Mouse (Mus musculus): ENCODE data around the gene Saysd1. TPM values are rescaled to one million over a fixed set of nuclear protein-coding genes. Genes with fewer than 3 reads are reported as not detected.
A peak's percentile ranks its signal among the peaks of the same experiment; 100 is the strongest.

Gene Saysd1
- polyA plus RNA-seq, 1 experiment from 2014 or later: 14.9 TPM

- no peak overlapping the region; the same call in 1 of the 2 replicates for H3K4me2 ChIP-seq (replicated peaks; ENCODE audit: low read depth, low read length)
- no peak overlapping the region for H3K9ac ChIP-seq (ENCODE audit: low read depth, low read length)
- DNase-seq (ENCODE audit: low spot score): no peak
- no peaks in the 10 kb centered on the region for H3K36me3 ChIP-seq (ENCODE audit: control insufficient read depth, insufficient read depth, low read length)
- H3K9me3 ChIP-seq (ENCODE audit: control insufficient read depth, low read length): no peaks in the 10 kb centered on the region
- ATAC-seq (ENCODE audit: low FRiP score): no peak
- no peaks in the 10 kb centered on the region for H3K4me1 ChIP-seq (replicated peaks; ENCODE audit: control insufficient read depth, insufficient read depth, low read length)
- H3K4me3 ChIP-seq (ENCODE audit: low read depth, low read length): no peak overlapping the region
- H3K27me3 ChIP-seq (ENCODE audit: control insufficient read depth, insufficient read depth, low read length): no peaks in the 10 kb centered on the region
- WGBS: 51% methylated on average over 10 of the region's 10 CpGs
- H3K27ac ChIP-seq (ENCODE audit: low read depth, low read length): no peak overlapping the region
These were observed 17.4 kb upstream of the Saysd1 start for GRCm38 (mm10) chr14:20155718-20156117.

- H3K27ac ChIP-seq (ENCODE audit: low read depth, low read length): no peak overlapping the region
- DNase-seq (ENCODE audit: low spot score): no peak
- H3K4me3 ChIP-seq (ENCODE audit: low read depth, low read length): no peak overlapping the region
- H3K9ac ChIP-seq (ENCODE audit: low read depth, low read length): no peak overlapping the region
- 94% methylated on average over 4 of the region's 4 CpGs for WGBS
- H3K27me3 ChIP-seq (ENCODE audit: control insufficient read depth, insufficient read depth, low read length): no peaks in the 10 kb centered on the region
- no peak overlapping the region for H3K4me2 ChIP-seq (replicated peaks; ENCODE audit: low read depth, low read length)
- ATAC-seq (ENCODE audit: low FRiP score): no peak
- no peaks in the 10 kb centered on the region for H3K36me3 ChIP-seq (ENCODE audit: control insufficient read depth, insufficient read depth, low read length)
- no peaks in the 10 kb centered on the region for H3K4me1 ChIP-seq (replicated peaks; ENCODE audit: control insufficient read depth, insufficient read depth, low read length)
- no peaks in the 10 kb centered on the region for H3K9me3 ChIP-seq (ENCODE audit: control insufficient read depth, low read length)
These were observed 16.6 kb upstream of the Saysd1 start for GRCm38 (mm10) chr14:20154937-20155336.

GRCm38 (mm10) chr14:20154245-20154644, 15.9 kb upstream of the Saysd1 start:
- H3K4me3 ChIP-seq (ENCODE audit: low read depth, low read length): no peak overlapping the region
- H3K4me2 ChIP-seq (replicated peaks; ENCODE audit: low read depth, low read length): no peak overlapping the region
- H3K4me1 ChIP-seq (replicated peaks; ENCODE audit: control insufficient read depth, insufficient read depth, low read length): no peaks in the 10 kb centered on the region
- no peaks in the 10 kb centered on the region for H3K27me3 ChIP-seq (ENCODE audit: control insufficient read depth, insufficient read depth, low read length)
- H3K9me3 ChIP-seq (ENCODE audit: control insufficient read depth, low read length): no peaks in the 10 kb centered on the region
- DNase-seq (ENCODE audit: low spot score) (no peak), ATAC-seq (ENCODE audit: low FRiP score) (no peak)
- H3K36me3 ChIP-seq (ENCODE audit: control insufficient read depth, insufficient read depth, low read length): no peaks in the 10 kb centered on the region
- no peak overlapping the region for H3K9ac ChIP-seq (ENCODE audit: low read depth, low read length)
- H3K27ac ChIP-seq (ENCODE audit: low read depth, low read length): no peak overlapping the region
- WGBS: 53% methylated on average over 6 of the region's 7 CpGs

- Histone ChIP-seq H3K4me1 (replicated peaks; ENCODE audit: control insufficient read depth, insufficient read depth, low read length) (no peaks in the 10 kb centered on the region), H3K36me3 (ENCODE audit: control insufficient read depth, insufficient read depth, low read length) (no peaks in the 10 kb centered on the region), H3K4me3 (ENCODE audit: low read depth, low read length) (no peak overlapping the region), H3K27ac (ENCODE audit: low read depth, low read length) (no peak overlapping the region), H3K27me3 (ENCODE audit: control insufficient read depth, insufficient read depth, low read length) (no peaks in the 10 kb centered on the region), H3K9me3 (ENCODE audit: control insufficient read depth, low read length) (no peaks in the 10 kb centered on the region), H3K4me2 (replicated peaks; ENCODE audit: low read depth, low read length) (no peak overlapping the region), H3K9ac (ENCODE audit: low read depth, low read length) (no peak overlapping the region)
- ATAC-seq (ENCODE audit: low FRiP score) (no peak), DNase-seq (ENCODE audit: low spot score) (no peak)
- 88% methylated on average over 22 of the region's 22 CpGs for WGBS
These were observed 11.1 kb upstream of the Saysd1 start for GRCm38 (mm10) chr14:20149127-20150080.

GRCm38 (mm10) chr14:20148514-20148913, 10.2 kb upstream of the Saysd1 start:
- Histone ChIP-seq H3K4me1 (replicated peaks; ENCODE audit: control insufficient read depth, insufficient read depth, low read length) (0 out of 2 replicates have a peak, but pooled peaks cover 2% of the 10 kb centered on the region), H3K4me2 (replicated peaks; ENCODE audit: low read depth, low read length) (no peak overlapping the region), H3K4me3 (ENCODE audit: low read depth, low read length) (no peak overlapping the region), H3K9ac (ENCODE audit: low read depth, low read length) (no peak overlapping the region), H3K36me3 (ENCODE audit: control insufficient read depth, insufficient read depth, low read length) (no peaks in the 10 kb centered on the region), H3K27me3 (ENCODE audit: control insufficient read depth, insufficient read depth, low read length) (no peaks in the 10 kb centered on the region), H3K27ac (ENCODE audit: low read depth, low read length) (no peak overlapping the region), H3K9me3 (ENCODE audit: control insufficient read depth, low read length) (no peaks in the 10 kb centered on the region)
- no peak for ATAC-seq (ENCODE audit: low FRiP score)
- WGBS: 93% methylated on average over 11 of the region's 11 CpGs
- DNase-seq (ENCODE audit: low spot score): no peak

- Histone ChIP-seq H3K4me1 (replicated peaks; ENCODE audit: control insufficient read depth, insufficient read depth, low read length) (0 out of 2 replicates have a peak, but pooled peaks cover 2% of the 10 kb centered on the region), H3K9me3 (ENCODE audit: control insufficient read depth, low read length) (no peaks in the 10 kb centered on the region), H3K27ac (ENCODE audit: low read depth, low read length) (no peak overlapping the region), H3K4me3 (ENCODE audit: low read depth, low read length) (no peak overlapping the region), H3K4me2 (replicated peaks; ENCODE audit: low read depth, low read length) (no peak overlapping the region), H3K27me3 (ENCODE audit: control insufficient read depth, insufficient read depth, low read length) (no peaks in the 10 kb centered on the region), H3K36me3 (ENCODE audit: control insufficient read depth, insufficient read depth, low read length) (no peaks in the 10 kb centered on the region), H3K9ac (ENCODE audit: low read depth, low read length) (no peak overlapping the region)
- no peak for DNase-seq (ENCODE audit: low spot score)
- no peak for ATAC-seq (ENCODE audit: low FRiP score)
- WGBS: 94% methylated on average over 7 of the region's 7 CpGs
These were observed 9.5 kb upstream of the Saysd1 start for GRCm38 (mm10) chr14:20147854-20148253.

- Histone ChIP-seq H3K4me3 (ENCODE audit: low read depth, low read length) (no peak overlapping the region), H3K27ac (ENCODE audit: low read depth, low read length) (no peak overlapping the region), H3K4me1 (replicated peaks; ENCODE audit: control insufficient read depth, insufficient read depth, low read length) (0 out of 2 replicates have a peak, but pooled peaks cover 2% of the 10 kb centered on the region), H3K9ac (ENCODE audit: low read depth, low read length) (no peak overlapping the region), H3K27me3 (ENCODE audit: control insufficient read depth, insufficient read depth, low read length) (no peaks in the 10 kb centered on the region), H3K9me3 (ENCODE audit: control insufficient read depth, low read length) (no peaks in the 10 kb centered on the region), H3K4me2 (replicated peaks; ENCODE audit: low read depth, low read length) (no peak overlapping the region), H3K36me3 (ENCODE audit: control insufficient read depth, insufficient read depth, low read length) (no peaks in the 10 kb centered on the region)
- DNase-seq (ENCODE audit: low spot score) (peak; percentile 15), ATAC-seq (ENCODE audit: low FRiP score) (no peak)
- WGBS: 66% methylated on average over 4 of the region's 4 CpGs
These were observed 5.8 kb upstream of the Saysd1 start for GRCm38 (mm10) chr14:20144093-20144492.

GRCm38 (mm10) chr14:20134965-20135671, 3.2 kb downstream of the Saysd1 start:
- Histone ChIP-seq H3K4me3 (ENCODE audit: low read depth, low read length) (no peak overlapping the region), H3K27ac (ENCODE audit: low read depth, low read length) (no peak overlapping the region), H3K9me3 (ENCODE audit: control insufficient read depth, low read length) (no peaks in the 10 kb centered on the region), H3K36me3 (ENCODE audit: control insufficient read depth, insufficient read depth, low read length) (no peaks in the 10 kb centered on the region), H3K4me2 (replicated peaks; ENCODE audit: low read depth, low read length) (no peak overlapping the region), H3K9ac (ENCODE audit: low read depth, low read length) (no peak overlapping the region), H3K27me3 (ENCODE audit: control insufficient read depth, insufficient read depth, low read length) (no peaks in the 10 kb centered on the region), H3K4me1 (replicated peaks; ENCODE audit: control insufficient read depth, insufficient read depth, low read length) (no peaks in the 10 kb centered on the region)
- DNase-seq (ENCODE audit: low spot score): no peak
- ATAC-seq (ENCODE audit: low FRiP score): no peak
- 92% methylated on average over 10 of the region's 10 CpGs for WGBS

All from hindbrain, embryonic 11.5 days (tissue).